Mouse (Mus musculus): ENCODE results near the gene Uhmk1. TPM values are rescaled to one million over a fixed set of nuclear protein-coding genes. Genes with fewer than 3 reads are reported as not detected.
A peak's percentile ranks its signal among the peaks of the same experiment; 100 is the strongest.

Gene Uhmk1
- total RNA-seq, 2 experiments from 2014 or later, result 145 to 147 TPM

DNA sequence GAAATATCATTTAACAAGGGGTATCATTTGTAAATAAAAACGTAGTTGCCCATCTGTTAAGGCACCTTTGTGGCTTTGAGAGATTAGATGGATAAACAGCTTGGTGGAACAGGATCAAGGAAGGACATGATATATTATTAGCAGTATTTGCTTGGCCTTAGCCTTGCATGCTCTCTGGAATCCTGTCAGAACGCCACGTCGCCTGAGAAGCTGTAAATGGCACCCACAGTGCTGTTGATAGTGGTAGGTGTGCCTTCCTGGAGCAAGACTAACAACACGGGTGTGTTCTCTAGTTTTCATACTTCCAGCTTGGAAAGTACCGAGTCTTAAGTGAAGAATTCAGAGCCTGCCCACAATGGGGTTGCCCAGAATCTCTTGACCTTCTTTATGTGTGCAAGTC is 39.3 kb downstream of the Uhmk1 start:
- DNase-seq (ENCODE audit: low spot score in 2 of 2), result no peak

DNA sequence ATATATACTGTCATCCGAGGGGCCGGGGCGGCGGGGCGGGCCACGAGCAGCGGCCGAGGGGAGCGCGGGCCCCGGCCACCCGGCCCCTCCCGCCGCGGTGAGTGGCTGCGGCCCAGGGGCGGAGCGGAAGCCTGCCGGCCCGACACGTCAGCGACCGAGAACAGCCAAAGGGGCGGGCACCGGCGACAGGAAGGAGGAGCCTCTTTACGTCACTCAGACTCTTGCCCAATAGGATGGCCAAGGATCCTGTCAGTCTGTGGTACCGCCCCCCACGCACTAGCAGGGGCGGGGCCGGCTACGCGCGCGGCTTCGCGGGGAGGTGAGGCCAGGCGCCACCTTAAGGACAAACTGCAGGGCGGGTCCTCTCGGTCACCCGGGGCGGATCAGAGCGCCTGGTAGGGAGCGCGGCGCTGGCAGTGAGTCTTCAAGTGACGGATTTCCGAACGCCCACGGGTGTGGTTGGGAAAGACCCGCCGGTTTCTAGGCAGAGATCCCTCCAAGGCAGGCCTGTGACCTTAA is 40.3 kb downstream of the Uhmk1 start, which contains the start of gene Uap1:
TSS of gene Uap1 (minus strand) at position 144 of the 519 bp plus-strand sequence.
- peak; percentile 94 to 96 for DNase-seq (ENCODE audit: low spot score in 2 of 2)

- no peak for DNase-seq (ENCODE audit: low spot score in 2 of 2)
These were observed 41.0 kb downstream of the Uhmk1 start for GRCm38 (mm10) chr1:170173991-170174813.

GRCm38 (mm10) chr1:170167781-170168180 is 47.4 kb downstream of the Uhmk1 start:
- DNase-seq (ENCODE audit: low spot score in 2 of 2), result no peak

- no peak for DNase-seq (ENCODE audit: low spot score in 2 of 2)
These were observed 50.3 kb downstream of the Uhmk1 start for GRCm38 (mm10) chr1:170164913-170165312.

DNA sequence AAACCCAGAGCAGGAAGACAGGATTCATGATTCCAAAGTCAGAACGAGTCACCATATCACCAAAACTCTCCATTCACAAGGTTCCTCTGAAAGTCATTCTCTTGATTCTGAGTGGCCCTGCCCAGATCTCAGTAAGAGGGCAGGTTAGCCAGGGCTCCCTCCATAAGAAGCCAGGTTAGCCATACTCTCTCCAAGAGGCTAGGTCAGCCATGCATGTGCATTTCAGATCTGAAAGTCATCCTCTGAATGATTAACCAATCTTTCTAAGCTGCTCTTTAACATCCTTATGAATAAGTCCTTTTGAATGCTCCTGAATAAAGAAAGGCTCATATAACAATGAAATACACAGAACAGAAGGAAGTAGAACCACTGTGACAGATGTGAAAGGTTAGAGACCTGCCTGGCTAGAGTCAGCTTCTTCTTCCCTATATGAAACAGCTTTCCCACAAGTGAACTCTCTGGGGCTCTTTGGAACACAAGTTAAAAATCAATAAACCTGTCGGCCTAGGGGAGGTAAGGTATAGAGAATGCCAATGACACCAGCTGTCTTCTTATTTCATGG is 51.1 kb downstream of the Uhmk1 start:
- DNase-seq (ENCODE audit: low spot score in 2 of 2), result no peak

- no peak for DNase-seq (ENCODE audit: low spot score in 2 of 2)
These were observed 51.7 kb downstream of the Uhmk1 start for GRCm38 (mm10) chr1:170163398-170163943.

DNA sequence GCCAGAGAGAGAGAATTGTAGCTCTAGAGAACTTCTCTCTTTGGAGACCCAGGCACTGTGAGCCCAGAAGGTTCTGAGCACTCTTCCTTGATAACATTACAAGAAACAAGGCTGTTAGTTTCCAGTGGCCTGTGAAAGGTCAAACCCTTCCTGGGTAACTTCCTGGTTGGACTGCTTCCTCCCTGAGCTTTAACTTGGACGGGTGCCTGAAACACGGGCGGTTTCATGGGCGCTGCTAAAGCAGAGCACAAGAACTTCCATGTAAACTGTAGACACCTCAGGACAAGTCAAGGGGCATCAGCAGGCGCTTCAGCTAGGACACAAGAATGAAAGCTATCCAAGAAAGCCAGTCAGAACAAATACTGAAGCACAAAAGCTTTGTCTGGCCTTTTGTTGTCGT is 53.3 kb downstream of the Uhmk1 start:
- DNase-seq (ENCODE audit: low spot score in 2 of 2), result no peak

DNA sequence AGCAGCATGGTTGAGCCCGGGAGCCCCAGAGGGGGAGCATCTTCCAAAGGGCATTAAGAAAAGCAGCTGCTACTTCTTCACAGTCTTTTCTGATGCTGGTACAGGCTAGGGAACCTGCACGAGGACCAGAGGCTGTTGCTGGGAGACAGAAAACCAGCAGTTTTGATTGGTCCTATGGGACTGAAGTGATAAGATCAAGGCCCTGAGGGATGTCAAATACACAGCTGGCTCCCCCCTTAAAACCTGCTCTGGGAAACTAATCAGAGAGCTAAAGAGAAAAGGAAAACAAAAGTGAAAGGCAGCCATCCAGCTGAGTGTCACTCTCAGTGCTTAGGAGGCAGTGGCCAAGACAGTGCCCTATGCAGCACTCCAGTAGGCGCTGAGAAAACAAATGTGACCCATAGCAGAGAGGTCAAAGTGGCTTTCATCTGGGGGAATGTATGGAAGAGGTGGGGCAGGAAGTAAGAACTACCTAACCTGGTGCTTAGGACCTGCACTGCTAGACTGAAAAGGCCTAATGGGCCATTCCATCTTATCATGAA is 54.7 kb downstream of the Uhmk1 start:
- no peak for DNase-seq (ENCODE audit: low spot score in 2 of 2)

DNA sequence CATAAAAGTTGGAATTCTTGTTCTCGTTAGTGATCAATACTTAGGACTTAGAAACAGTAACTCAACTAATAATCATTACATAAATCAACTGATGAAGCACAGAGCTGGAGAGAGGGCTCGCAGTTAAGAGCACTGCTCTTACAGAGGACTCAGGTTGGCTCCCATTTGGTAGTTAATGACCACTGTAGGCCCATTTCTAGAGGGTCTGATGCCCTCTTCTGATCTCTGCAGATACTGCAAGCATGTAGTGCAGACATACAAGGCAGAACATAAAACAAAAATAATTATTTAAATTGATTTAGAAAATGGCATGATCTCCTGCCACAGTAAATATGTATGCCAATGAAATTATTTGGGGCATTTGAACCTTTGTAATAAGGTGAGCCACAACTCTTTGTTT is 55.5 kb downstream of the Uhmk1 start:
- no peak for DNase-seq (ENCODE audit: low spot score in 2 of 2)

- no peak for DNase-seq (ENCODE audit: low spot score in 2 of 2)
These were observed 59.4 kb downstream of the Uhmk1 start for GRCm38 (mm10) chr1:170155761-170156160.

GRCm38 (mm10) chr1:170155298-170155697 is 59.9 kb downstream of the Uhmk1 start:
- no peak for DNase-seq (ENCODE audit: low spot score in 2 of 2)

DNA sequence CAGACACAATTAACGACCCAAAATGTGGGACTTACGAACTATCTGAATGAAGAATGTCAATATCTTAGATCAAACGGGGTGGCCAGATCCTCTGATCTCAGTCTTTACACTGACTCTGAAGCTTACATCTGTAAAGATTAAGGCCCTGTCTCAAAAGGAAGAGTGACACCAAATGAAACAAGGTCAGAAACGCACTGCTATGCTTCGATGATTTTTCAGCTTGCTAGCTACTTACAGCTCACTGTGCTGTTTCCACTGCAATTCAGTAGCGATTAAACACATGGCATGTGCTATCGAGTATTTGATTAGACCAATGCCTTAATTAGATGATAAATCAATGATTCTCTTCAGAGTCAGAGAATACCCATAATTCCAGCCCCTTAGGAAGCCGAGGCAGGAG is 61.2 kb downstream of the Uhmk1 start:
- no peak for DNase-seq (ENCODE audit: low spot score in 2 of 2)

GRCm38 (mm10) chr1:170152552-170152951 is 62.6 kb downstream of the Uhmk1 start:
- DNase-seq (ENCODE audit: low spot score in 2 of 2), result no peak

DNA sequence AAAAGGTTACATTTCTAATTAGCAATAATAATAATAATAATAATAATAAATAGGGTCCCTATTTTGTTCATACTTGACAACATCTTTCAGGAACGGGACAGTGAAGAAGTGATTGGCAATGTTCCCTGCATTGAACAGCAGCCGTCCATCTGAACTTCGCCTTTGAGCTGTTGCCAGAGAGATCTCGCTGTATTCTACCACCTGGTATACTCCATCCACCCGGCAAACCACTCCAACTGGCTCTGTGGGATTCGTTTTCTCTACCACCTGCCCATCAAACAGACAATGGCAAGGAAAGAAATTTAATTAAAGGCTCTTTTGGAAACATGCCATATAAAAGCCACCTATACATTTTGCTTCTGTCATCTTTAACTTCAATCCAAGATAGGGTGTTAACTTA is 64.3 kb downstream of the Uhmk1 start:
- DNase-seq (ENCODE audit: low spot score in 2 of 2), result no peak

DNA sequence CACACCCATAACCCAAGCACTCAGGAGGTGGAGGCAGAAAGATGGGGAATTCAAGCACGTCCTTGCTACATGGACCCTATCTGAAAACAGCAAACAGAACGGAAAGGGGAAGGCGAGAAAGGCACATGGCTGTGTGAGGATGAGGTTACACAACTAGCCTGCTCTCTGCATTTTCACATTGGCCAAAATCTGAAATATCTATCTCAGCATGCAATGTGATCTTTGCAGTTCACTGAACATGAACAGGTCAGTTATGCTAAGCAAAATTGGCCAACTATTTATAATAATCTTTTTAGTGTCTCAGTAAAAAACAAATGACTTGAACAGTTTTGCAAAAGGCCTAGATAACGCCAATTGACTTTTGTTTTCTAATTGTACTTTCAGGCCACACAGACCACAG is 65.4 kb downstream of the Uhmk1 start:
- no peak for DNase-seq (ENCODE audit: low spot score in 2 of 2)

DNA sequence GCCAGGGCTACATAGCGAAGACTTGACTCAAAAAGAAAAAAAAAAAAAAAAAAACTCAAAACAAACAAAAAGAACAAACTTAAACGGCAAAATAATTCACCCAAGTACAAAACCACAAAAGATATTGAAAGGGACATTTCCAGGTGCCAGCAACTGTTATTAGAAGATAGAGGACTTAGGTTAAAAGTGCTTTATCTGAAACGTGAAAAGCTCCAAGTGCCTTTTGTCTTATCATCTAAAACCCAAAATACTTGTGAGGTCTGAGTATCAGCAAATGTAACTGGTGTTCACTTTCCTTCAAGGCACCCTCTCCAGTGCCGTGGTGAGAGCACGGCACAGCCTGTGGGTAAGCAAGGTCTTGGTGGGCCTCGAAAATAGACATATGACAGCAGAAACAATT is 66.7 kb downstream of the Uhmk1 start:
- DNase-seq (ENCODE audit: low spot score in 2 of 2), result no peak

DNA sequence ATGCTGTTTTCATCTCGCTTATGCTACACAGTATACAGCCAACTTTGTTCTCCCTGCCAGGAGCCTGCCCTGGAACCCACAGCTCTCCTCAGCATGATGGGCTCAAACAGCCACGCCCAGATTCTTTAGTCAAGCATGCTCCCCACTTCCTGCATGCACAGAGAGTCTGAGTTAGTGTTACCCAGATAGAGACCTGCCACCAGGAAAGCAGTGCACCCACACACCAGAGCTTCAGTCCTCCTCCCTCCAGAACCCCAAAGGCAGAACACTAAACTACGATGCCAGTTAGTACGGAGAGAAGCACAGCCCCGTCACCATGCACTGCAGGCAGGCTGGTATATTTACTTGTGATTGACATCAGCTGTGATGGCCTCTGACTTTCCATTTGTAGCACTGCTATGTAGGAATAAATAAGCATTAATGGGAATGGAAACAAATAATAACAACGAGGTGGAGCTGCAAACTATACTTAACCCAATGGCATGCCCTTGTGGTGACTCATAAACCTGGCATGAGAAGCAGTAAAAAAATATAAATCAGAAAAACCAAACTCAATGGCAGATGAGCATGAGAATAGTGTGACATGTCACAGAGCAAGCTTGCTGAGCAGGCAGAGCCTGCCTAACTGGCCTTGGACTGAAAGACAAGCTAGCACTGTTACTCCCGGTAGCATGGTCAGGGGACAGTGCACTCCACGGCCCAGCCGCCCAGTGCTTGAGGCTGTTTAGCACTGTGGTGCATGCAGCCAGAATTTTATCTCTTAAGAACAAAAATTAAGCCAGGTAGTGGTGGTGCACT is 67.3 kb downstream of the Uhmk1 start:
- DNase-seq (ENCODE audit: low spot score in 2 of 2), result no peak

GRCm38 (mm10) chr1:170145606-170146005 is 69.6 kb downstream of the Uhmk1 start:
- no peak for DNase-seq (ENCODE audit: low spot score in 2 of 2)
